Mouse (Mus musculus): Measurements from ENCODE around the gene Cracr2b.

GRCm38 (mm10) chr7:141434464-141434863, 26.4 kb upstream of the Cracr2b start:
- TF ChIP-seq CTCF (IDR thresholded peaks at IDR 0.05; ENCODE audit: extremely low read depth, insufficient read length, insufficient replicate concordance, low read depth, low read length) (no peak), POLR2A (IDR thresholded peaks at IDR 0.05; ENCODE audit: low read depth, low read length) (no peak)

Data from small intestine, adult 2 months (tissue).